Mouse (Mus musculus): ENCODE measurements at regions not wholly inside any gene's neighbourhood (a gene's known extent, or its start where the extent isn't known, plus 50 kb on each side); places are given as distances from the start of the nearest gene placed in this dataset.
"Not testable (repeated sequence)": the region's sequence is repeated elsewhere in the genome, so short reads cannot be mapped to it uniquely, and the experiment has no call there.

DNA sequence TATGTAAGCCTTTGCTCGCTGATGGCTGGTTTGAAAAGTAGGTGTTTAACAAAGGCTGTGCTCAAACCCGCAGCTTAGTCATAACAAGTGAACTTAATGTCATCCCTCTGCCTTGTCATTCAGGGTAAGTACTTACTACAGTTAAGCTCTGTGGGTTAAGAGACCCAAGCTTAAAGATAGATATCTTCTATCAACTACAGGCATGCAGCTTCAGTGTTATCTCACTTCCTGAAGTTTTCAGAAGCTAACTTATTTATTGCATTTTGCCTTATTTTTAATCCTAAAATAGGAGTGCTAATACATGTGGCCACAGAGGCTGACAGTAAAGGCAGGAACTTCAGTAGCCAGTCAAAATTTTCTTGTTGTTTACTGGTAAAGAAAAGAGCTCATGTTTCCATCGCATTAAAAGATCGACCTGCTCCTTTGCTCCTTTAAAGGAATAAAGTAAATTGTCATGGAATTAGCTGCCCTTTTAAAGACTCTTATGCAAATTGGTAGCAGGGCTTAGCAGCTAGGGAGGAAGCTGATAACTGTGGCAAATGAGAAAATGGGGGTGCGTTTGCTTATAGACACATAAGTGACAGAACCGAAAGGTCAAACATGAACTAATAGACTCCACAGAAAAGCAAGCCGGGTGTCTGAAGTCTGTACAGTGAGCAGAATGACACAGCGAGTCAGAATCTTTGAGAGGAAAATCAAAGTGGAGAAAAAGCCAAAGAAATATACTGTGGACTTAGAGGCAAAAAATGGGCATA lies 55.9 kb upstream of the Inpp4b start:
- Histone ChIP-seq H3K27me3 (ENCODE audit: control insufficient read depth, insufficient read depth, low read length, poor library complexity, severe bottlenecking) (no peaks in the 10 kb centered on the region), H3K36me3 (ENCODE audit: control insufficient read depth, insufficient read depth, low read length, poor library complexity, severe bottlenecking) (no peaks in the 10 kb centered on the region)
- no peak for DNase-seq (ENCODE audit: low read depth, low spot score)

DNA sequence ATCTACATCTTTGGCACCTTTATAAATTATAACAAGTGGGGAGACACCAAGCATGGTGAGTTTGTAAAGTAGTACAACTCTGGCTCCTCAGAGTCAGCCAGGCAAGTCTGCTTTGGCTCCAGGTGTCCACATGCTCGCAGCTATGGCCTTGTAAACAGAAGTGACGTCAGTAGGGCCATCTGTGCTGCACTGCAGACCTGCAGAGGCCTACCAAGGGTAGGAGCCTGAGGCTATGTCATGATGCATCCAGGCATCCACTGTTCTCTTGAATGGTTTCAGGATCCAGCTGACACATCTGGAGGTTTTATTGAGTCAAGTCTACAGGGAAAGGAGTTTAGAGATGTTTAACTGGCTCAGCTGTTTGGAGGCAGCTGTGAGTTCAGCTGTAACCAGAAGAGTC lies 82.3 kb upstream of the Inpp4b start:
- Histone ChIP-seq H3K36me3 (ENCODE audit: control insufficient read depth, insufficient read depth, low read length, poor library complexity, severe bottlenecking) (no peaks in the 10 kb centered on the region), H3K27me3 (ENCODE audit: control insufficient read depth, insufficient read depth, low read length, poor library complexity, severe bottlenecking) (no peaks in the 10 kb centered on the region)
- DNase-seq (ENCODE audit: low read depth, low spot score) = no peak

DNA sequence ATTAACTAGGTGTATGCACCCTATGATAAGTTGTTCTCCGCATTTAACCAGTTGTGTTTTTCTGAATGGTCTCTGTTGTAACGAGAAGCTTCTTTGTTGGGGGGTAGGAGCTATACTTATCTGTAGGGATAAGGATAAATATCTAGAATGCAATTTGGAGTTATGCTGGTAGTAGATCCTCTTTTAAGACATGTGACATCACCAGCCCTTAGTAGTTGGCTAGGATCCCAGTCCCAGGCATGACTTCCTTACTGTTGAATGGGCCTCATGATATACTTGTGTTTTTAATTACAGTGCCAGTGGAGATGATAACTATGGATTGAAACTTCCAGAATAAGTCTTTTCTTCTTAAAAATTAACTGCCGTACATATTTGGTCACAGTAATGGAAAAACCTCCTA lies 118.5 kb upstream of the Inpp4b start:
- Histone ChIP-seq H3K36me3 (ENCODE audit: control insufficient read depth, insufficient read depth, low read length, poor library complexity, severe bottlenecking) (no peaks in the 10 kb centered on the region), H3K27me3 (ENCODE audit: control insufficient read depth, insufficient read depth, low read length, poor library complexity, severe bottlenecking) (no peaks in the 10 kb centered on the region)
- DNase-seq (ENCODE audit: low read depth, low spot score) = no peak

DNA sequence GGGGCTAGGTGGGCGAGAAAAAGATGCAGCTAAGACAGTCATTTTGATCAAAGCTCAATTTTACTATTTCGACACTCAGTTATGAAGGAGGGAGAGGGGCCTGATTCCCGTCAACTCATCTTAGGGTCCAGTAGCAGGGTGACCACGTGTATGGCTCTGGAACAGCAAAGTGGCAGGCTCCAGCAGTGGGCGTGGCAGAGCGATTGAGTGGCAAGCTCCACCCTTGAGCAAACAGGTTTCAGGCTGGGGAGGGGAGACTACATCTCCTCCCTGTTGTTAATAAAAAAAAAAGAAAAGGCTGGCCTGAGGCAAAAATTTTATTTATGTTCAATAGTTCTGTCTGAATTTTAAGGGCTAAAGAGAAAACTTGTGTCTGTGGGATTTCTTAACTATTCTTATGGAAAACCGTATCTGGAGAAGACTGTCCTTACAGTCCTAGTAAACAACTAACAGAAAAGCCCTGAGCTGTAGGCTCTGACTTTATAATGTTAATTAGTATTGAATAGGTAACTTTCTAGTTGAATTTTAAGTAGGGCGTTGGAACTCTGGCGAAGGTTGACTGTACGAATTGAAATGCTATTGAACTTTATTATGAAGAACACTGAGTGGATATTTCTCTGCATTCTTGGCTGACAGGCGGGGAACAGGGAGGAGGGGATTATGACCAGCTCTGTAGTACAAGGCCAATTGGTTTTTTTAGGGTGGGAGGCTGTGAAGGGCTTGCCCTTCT lies 155.1 kb upstream of the Inpp4b start:
- H3K36me3 ChIP-seq (ENCODE audit: control insufficient read depth, insufficient read depth, low read length, poor library complexity, severe bottlenecking); H3K27me3 ChIP-seq (ENCODE audit: control insufficient read depth, insufficient read depth, low read length, poor library complexity, severe bottlenecking); DNase-seq (ENCODE audit: low read depth, low spot score): not testable (repeated sequence)

DNA sequence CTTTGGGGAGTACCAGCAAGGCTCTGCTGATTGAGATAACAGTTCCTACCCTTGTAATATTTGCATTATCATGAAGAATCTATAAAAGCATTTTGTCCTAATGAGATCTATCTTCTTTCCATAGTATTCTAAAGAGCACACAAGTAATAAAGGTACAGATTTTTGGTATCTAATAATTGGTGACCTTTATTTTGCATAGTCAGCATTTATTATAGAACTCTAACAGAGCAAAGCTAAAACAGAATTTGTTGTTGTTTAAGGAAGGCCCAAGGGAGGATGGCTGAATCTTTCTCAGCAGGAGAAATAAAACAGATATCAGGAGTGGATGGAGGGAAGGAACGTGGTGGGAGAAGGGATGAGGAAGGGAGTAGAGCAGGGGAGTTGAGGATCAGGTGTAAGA lies 160.8 kb upstream of the Usp38 start:
- Histone ChIP-seq H3K36me3 (ENCODE audit: control insufficient read depth, insufficient read depth, low read length, poor library complexity, severe bottlenecking) (no peaks in the 10 kb centered on the region), H3K27me3 (ENCODE audit: control insufficient read depth, insufficient read depth, low read length, poor library complexity, severe bottlenecking) (no peaks in the 10 kb centered on the region)
- no peak for DNase-seq (ENCODE audit: low read depth, low spot score)

DNA sequence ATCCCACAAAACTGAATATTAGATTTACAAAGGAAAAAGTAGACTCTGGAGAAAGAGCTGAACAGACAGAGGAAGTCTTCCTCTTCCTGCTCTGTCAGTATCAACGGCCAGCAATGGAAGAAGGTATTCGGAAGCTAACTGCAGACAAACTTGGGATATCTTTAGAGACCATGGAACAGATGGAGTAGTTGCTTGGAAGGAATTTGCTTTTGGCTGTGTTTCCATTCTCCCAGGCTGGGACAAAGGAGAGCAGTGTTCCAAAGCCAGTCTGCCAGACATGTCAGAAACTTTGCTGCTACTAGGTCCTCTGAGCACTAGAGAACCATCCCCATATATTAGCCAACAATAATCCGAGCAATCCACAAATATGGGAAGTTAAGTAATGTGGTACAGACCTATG lies 132.5 kb upstream of the Usp38 start:
- no peak for DNase-seq (ENCODE audit: low read depth, low spot score)
- Histone ChIP-seq H3K27me3 (ENCODE audit: control insufficient read depth, insufficient read depth, low read length, poor library complexity, severe bottlenecking) (no peaks in the 10 kb centered on the region), H3K36me3 (ENCODE audit: control insufficient read depth, insufficient read depth, low read length, poor library complexity, severe bottlenecking) (no peaks in the 10 kb centered on the region)

DNA sequence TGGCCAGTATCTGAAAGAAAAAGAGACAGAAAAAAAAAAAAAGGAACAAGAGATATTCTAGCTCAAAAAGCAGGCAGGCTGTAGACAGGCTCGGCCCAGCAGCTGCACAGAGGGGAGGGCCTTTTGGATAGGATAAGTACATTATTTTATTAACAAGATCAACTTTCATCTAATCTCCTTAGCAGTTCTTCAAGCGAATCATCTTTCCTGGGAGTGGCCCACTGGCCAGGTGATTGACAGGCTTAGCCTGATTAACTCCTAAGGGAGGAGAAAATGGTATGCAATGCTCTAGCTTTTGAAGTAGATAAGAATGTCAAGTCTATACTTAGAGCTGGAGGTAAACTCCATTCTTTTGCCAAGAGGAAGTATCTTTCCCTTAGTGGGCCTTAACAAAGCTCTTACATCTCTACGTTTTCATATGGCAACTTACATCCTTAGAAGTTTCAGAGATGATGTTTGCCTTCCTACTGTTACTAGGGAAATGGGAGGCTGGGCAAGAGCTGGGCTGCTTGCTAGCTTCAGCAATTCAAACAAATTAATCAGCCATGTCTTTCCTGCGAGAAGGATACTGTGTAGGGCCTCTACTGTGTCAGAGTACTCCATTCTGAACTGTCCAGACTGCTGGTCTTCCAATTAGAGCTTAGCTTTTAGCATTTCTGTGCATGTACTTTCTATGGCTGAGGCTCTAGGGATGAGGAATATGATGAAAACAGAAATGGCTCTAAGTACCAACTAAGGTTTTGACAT lies 92.2 kb upstream of the Usp38 start:
- Histone ChIP-seq H3K36me3 (ENCODE audit: control insufficient read depth, insufficient read depth, low read length, poor library complexity, severe bottlenecking) (no peaks in the 10 kb centered on the region), H3K27me3 (ENCODE audit: control insufficient read depth, insufficient read depth, low read length, poor library complexity, severe bottlenecking) (no peaks in the 10 kb centered on the region)
- DNase-seq (ENCODE audit: low read depth, low spot score) = no peak

DNA sequence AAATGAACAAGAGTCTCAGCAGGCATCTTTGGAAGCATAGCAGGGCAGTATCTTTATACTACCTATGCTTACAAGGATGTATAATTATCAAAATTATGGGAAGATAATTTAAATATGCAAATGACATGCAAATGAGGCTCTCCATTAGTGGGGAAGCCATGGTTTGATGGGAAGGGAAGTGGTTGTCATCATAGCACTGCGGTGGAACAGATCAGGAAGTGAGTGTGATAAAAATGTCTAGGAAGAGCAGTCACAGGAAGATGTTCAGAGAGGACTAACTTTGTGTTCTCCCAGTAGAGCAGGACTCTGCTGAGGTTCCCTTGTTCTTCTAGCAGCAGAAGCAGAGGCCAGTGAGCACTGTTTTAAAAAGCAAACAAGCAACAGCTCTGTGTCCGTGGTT lies 84.2 kb upstream of the Usp38 start:
- no peak for DNase-seq (ENCODE audit: low read depth, low spot score)
- no peaks in the 10 kb centered on the region for H3K36me3 ChIP-seq (ENCODE audit: control insufficient read depth, insufficient read depth, low read length, poor library complexity, severe bottlenecking)
- no peaks in the 10 kb centered on the region for H3K27me3 ChIP-seq (ENCODE audit: control insufficient read depth, insufficient read depth, low read length, poor library complexity, severe bottlenecking)

DNA sequence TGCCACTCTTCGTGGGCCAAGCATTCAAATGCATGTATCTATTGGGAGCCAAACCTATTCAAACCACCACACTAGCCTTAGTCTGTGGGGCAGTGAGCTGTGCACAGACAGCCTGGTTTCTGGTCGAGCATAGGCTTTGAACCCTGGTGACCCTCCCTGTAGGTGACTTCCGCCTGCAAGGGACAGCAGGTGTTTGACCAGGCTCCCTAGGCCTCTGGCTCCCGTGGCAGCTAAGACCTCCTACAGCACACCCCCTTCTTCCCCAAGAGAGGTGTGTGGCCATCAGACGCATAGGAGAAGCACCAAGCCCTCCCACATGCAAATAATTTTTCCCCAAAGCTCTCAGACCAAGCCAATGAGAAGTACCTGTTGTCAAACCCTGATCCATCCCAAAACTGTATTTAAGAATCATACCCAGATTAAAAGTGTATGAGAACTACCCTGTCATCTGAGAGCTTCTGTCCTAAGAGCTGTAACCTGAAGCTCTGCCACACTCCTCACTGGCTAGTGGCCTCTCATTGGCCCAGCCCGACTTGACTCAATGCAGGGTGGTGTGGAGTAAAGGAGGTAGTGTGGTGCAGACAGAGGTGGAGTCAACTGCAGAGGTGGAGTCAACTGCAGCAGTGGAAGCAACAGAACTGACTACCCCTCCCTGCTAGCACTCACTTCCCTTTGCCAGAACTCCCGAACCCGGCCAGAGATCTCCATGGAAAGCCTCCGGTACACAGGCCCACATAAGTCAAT lies 82.5 kb upstream of the Usp38 start:
- no peaks in the 10 kb centered on the region for H3K36me3 ChIP-seq (ENCODE audit: control insufficient read depth, insufficient read depth, low read length, poor library complexity, severe bottlenecking)
- DNase-seq (ENCODE audit: low read depth, low spot score) = no peak
- H3K27me3 ChIP-seq (ENCODE audit: control insufficient read depth, insufficient read depth, low read length, poor library complexity, severe bottlenecking) = no peaks in the 10 kb centered on the region

DNA sequence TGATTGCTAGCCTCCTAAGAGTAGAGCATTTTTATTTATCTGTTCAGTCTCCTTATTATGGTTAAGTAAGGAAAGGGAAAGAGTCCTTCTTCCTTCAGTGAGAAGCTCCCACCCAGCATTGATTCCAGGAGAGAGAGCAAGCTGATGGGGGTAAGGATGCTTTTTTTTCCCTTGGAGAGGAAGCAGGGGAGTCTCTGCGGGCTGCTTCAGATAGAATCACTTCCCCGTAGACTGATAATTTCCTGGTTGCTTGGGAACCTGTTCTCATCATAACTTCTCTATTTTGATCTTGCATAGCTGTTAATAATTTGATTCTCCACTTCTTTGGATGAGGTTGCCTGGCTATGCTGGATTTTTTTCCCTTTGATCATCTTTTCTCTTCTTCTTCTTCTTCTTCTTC lies 80.5 kb upstream of the Usp38 start:
- Histone ChIP-seq H3K27me3 (ENCODE audit: control insufficient read depth, insufficient read depth, low read length, poor library complexity, severe bottlenecking) (no peaks in the 10 kb centered on the region), H3K36me3 (ENCODE audit: control insufficient read depth, insufficient read depth, low read length, poor library complexity, severe bottlenecking) (no peaks in the 10 kb centered on the region)
- peak; percentile 8 for DNase-seq (ENCODE audit: low read depth, low spot score)

DNA sequence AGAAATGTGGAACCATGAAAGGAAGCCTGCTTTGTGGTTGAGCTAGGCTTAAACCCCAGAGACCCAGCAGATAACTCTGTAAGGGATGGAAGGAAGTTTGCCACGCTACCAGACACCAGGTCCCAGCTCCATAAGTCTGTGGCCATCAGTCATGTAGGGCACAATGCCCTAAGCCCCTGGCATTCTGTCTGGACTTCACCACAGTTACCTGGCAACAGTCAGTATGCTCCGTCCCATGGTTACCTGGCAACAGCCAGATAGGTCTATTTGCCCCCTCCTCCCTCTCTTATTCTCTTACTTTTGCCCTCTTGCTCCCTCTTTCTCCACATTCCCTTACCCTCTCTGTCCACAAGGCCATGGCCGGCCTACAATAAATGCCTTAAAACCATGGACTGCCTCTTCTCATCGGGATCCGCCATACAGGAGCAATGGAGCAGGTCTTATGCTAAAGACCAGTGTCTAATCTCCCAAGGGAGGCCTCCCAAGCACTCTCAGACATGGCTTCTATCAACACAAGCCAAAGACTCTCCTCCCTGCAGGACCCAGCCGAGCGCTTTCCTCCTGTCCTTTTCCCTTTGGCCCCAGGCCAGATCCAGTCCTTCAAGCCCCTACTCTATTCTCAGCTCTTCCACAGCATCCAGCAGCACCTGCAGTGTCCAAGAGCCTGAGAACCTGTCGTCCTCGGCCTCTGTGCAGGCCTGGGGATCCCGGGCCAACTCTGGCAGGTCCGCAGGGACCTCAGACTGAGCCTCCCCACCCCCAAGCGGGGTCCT lies 66.3 kb upstream of the Usp38 start:
- no peaks in the 10 kb centered on the region for H3K27me3 ChIP-seq (ENCODE audit: control insufficient read depth, insufficient read depth, low read length, poor library complexity, severe bottlenecking)
- no peaks in the 10 kb centered on the region for H3K36me3 ChIP-seq (ENCODE audit: control insufficient read depth, insufficient read depth, low read length, poor library complexity, severe bottlenecking)
- DNase-seq (ENCODE audit: low read depth, low spot score) = no peak

DNA sequence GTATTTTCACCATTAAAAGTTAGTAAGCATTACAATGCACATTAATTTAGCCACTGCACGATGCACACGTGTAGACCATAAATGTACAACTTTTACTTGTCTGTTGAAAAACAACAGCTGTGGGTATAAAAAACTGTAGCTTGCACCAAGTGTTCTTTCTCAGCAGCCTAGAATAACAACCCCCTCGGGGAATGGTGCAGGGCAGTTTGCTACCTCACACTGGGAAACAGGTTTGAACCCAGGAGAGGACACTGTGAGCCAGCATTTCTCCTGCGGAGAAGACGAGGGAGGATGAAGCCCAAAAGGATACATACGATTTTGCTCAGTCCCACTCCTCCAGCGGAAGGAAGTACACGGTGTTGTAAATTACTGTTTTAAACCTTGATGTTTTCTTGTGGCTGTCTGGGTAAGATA lies 65.2 kb upstream of the Usp38 start:
- H3K36me3 ChIP-seq (ENCODE audit: control insufficient read depth, insufficient read depth, low read length, poor library complexity, severe bottlenecking) = no peaks in the 10 kb centered on the region
- peak; percentile 16 for DNase-seq (ENCODE audit: low read depth, low spot score)

DNA sequence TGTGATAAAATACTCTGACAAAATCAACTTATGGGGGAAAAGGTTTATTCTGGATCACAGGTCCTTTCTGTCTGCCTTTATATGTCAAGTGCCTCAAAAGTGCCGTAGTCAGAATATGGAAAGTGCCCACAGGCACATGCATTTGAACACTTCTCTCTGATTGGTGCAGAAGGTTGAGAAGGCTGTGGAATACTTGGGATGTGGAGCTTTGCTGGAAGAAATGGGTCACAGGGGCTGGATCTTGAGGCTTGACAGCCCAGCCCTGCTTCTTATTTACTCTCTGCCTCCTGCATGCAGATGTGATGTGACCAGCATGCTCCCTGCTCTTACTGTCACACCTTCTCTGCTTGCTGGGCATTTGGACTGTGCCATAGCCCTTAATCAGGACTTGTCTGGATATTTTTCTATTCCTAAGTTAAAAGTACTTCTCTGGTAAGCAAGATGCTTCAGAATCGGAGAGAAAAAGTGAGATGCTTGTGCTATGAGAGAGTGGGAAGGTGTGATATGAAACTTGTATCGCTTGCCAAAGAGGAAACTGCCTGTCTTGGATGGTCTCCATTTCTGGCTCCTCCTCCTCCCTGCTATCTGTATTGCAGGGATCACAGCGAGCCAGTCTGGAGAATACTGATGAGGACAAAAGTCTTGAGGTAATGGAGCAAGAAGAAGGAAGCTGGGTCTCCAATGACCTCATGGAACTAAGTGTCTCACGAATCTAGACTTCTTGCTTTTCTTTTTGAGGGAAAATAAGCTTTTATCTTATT lies 54.5 kb upstream of the Usp38 start:
- DNase-seq (ENCODE audit: low read depth, low spot score) = no peak
- no peaks in the 10 kb centered on the region for H3K36me3 ChIP-seq (ENCODE audit: control insufficient read depth, insufficient read depth, low read length, poor library complexity, severe bottlenecking)
- H3K27me3 ChIP-seq (ENCODE audit: control insufficient read depth, insufficient read depth, low read length, poor library complexity, severe bottlenecking) = no peaks in the 10 kb centered on the region

More for the DNA sequence above, 65.2 kb upstream of the Usp38 start:
- H3K27me3 ChIP-seq (ENCODE audit: control insufficient read depth, insufficient read depth, low read length, poor library complexity, severe bottlenecking) = no peaks in the 10 kb centered on the region

All from splenic B cell, adult 2 months (primary cell).